Mouse (Mus musculus) C2C12 (cell line): ENCODE data around the gene Atxn2l. TPM values are rescaled to one million over a fixed set of nuclear protein-coding genes. Genes with fewer than 3 reads are reported as not detected.
A peak's percentile ranks its signal among the peaks of the same experiment; 100 is the strongest.

Source experiments
- H3K27me3 ChIP-seq: one replicate; pipeline ENCODE4 v1.6.1; 2011; ENCODE audit not compliant: control insufficient read depth, insufficient read depth, insufficient read length
- H3K36me3 ChIP-seq: one replicate; pipeline ENCODE4 v1.6.1; 2011; ENCODE audit not compliant: control insufficient read depth, insufficient read depth
- H3K4me3 ChIP-seq: one replicate; pipeline ENCODE4 v1.5.1; 2011; ENCODE audit warnings: mild to moderate bottlenecking, control low read depth; ENCODE audit not compliant: poor library complexity, insufficient read depth, severe bottlenecking
- H3K79me2 ChIP-seq: one replicate; pipeline ENCODE4 v1.6.1; 2011; ENCODE audit not compliant: control insufficient read depth, insufficient read depth
- H3K79me3 ChIP-seq: one replicate; pipeline ENCODE4 v1.6.1; 2011; ENCODE audit warnings: low read depth, control low read depth
- H3ac ChIP-seq: one replicate; pipeline ENCODE3; 2011; ENCODE audit warnings: low read depth; ENCODE audit not compliant: control insufficient read depth, insufficient read length
- CEBPB ChIP-seq: IDR thresholded peaks from one replicate; pipeline ENCODE4 v1.6.1; 2011; ENCODE audit warnings: low read depth, mild to moderate bottlenecking, control low read depth, moderate library complexity
- CTCF ChIP-seq: IDR thresholded peaks from one replicate; pipeline ENCODE4 v1.5.1; 2011; ENCODE audit not compliant: control insufficient read depth, insufficient read depth, insufficient read length
- FOSL1 ChIP-seq: IDR thresholded peaks from one replicate; pipeline ENCODE4 v1.8.0; 2011; ENCODE audit warnings: mild to moderate bottlenecking, low read length; ENCODE audit not compliant: poor library complexity, insufficient read depth, severe bottlenecking
- MAX ChIP-seq: IDR thresholded peaks from one replicate; pipeline ENCODE4 v1.6.1; 2011; ENCODE audit warnings: mild to moderate bottlenecking, control low read depth
- MYOD1 ChIP-seq: IDR thresholded peaks from one replicate; pipeline ENCODE4 v1.6.1; 2011; ENCODE audit warnings: low read depth; ENCODE audit not compliant: control insufficient read depth, insufficient read length
- MYOG ChIP-seq: IDR thresholded peaks from one replicate; pipeline ENCODE4 v1.6.1; 2011; ENCODE audit not compliant: control insufficient read depth, insufficient read length; ENCODE audit errors: extremely low read depth
- USF1 ChIP-seq: IDR thresholded peaks from one replicate; pipeline ENCODE4 v1.6.1; 2011; ENCODE audit warnings: low read depth, mild to moderate bottlenecking, control low read depth, moderate library complexity
- long read RNA-seq, 2 experiments: library from polyadenylated mRNA; unstranded; transcript quantifications; one replicate each; pipeline ENCODE4 v2.0.0; 2019 to 2020
- polyA plus RNA-seq: library from polyadenylated mRNA; unstranded; fragments of >200 nt; fragmentation: generic; extraction: Trizol; gene quantifications from one replicate; pipeline ENCODE4 v1.2.1, GENCODE M21; 2012; ENCODE audit warnings: missing spikeins

Atxn2l gene
- 73.0 TPM for polyA plus RNA-seq
- long read RNA-seq, experiment 1, partial matches to known transcripts, result 0 of 1 reads
- long read RNA-seq, experiment 1, other reads (novel, unspliced or antisense), result 1 of 1 reads
- long read RNA-seq, experiment 2, partial matches to known transcripts, result 1 of 8 reads
- long read RNA-seq, experiment 2, other reads (novel, unspliced or antisense), result 7 of 8 reads

GRCm38 (mm10) chr7:126503273-126503878 lies at the start of gene Atxn2l:
Gene Atxn2l (minus strand): TSS chr7:126503437.
- peak within 1 kb of the TSS; percentile 96 for H3K4me3 ChIP-seq
- H3K36me3 ChIP-seq, result peaks cover 28% of the 10 kb centered on the region
- peaks cover 32% of the 10 kb centered on the region for H3K79me3 ChIP-seq
- TF ChIP-seq MYOD1 (no peak), USF1 (no peak), CEBPB (peak; percentile 38), MYOG (no peak), FOSL1 (no peak), MAX (peak; percentile 56), CTCF (peak; percentile 68)
- H3K27me3 ChIP-seq, result no peaks in the 10 kb centered on the region
- peak within 1 kb of the TSS; percentile 99 for H3ac ChIP-seq
- H3K79me2 ChIP-seq, result peaks cover 43% of the 10 kb centered on the region

- peaks cover 54% of the 10 kb centered on the region for H3K36me3 ChIP-seq
- H3K79me2 ChIP-seq, result no peaks in the 10 kb centered on the region
- H3K27me3 ChIP-seq, result no peaks in the 10 kb centered on the region
- TF ChIP-seq MAX (no peak), USF1 (no peak), FOSL1 (no peak), MYOG (no peak), MYOD1 (no peak), CEBPB (no peak), CTCF (no peak)
- H3K4me3 ChIP-seq, result no peak overlapping the region
- no peak overlapping the region for H3ac ChIP-seq
- no peaks in the 10 kb centered on the region for H3K79me3 ChIP-seq
Measured at GRCm38 (mm10) chr7:126545631-126546030, 42.4 kb upstream of the Atxn2l start.

- Histone ChIP-seq H3K36me3 (peaks cover 24% of the 10 kb centered on the region), H3K79me3 (no peaks in the 10 kb centered on the region), H3K4me3 (no peak overlapping the region), H3K79me2 (no peaks in the 10 kb centered on the region), H3K27me3 (no peaks in the 10 kb centered on the region), H3ac (no peak overlapping the region)
- TF ChIP-seq MAX, result no peak
Measured at GRCm38 (mm10) chr7:126541661-126542060, 38.4 kb upstream of the Atxn2l start.

DNA sequence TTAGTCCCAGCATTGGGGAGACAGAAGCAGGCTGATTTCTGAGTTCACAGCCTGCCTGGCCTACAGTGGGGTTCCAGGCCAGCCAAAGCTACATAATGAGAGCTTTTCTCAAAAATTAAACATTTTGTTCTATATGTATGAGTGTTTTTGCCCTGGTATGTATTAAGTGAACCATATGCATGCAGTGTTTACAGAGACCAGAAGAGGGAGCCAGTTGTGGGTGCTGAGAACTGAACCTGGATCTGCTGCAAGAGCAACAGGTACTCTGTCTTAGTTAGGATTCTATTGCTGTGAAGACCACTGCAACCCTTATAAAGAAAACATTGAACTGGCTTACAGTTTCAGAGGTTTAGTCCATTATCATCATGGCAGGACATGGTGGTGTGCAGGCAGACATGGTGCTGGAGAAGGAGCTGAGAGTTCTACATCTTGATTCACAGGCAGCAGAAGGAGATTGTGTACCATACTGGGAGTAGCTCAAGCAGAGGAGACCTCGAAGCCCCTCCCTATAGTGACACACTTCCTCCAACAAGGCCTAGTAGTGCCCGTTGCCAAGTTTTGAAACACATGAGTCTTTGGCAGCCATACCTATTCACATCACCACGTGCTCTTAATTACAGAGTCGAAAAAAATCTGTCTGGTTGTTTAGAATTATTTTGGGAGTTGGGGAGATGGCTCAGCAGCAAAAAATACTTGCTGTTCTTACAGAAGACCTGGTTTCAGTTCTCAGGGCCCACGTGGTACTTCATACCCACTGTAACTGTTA lies 34.8 kb upstream of the Atxn2l start:
- H3K79me2 ChIP-seq, result no peaks in the 10 kb centered on the region
- no peaks in the 10 kb centered on the region for H3K36me3 ChIP-seq
- TF ChIP-seq MYOD1, result no peak
- TF ChIP-seq CEBPB, result no peak
- no peak for TF ChIP-seq CTCF
- no peak for TF ChIP-seq MYOG
- no peak for TF ChIP-seq FOSL1
- no peak for TF ChIP-seq USF1
- TF ChIP-seq MAX, result no peak
- no peaks in the 10 kb centered on the region for H3K79me3 ChIP-seq
- H3ac ChIP-seq, result no peak overlapping the region
- H3K4me3 ChIP-seq, result no peak overlapping the region
- H3K27me3 ChIP-seq, result peaks cover 9% of the 10 kb centered on the region

DNA sequence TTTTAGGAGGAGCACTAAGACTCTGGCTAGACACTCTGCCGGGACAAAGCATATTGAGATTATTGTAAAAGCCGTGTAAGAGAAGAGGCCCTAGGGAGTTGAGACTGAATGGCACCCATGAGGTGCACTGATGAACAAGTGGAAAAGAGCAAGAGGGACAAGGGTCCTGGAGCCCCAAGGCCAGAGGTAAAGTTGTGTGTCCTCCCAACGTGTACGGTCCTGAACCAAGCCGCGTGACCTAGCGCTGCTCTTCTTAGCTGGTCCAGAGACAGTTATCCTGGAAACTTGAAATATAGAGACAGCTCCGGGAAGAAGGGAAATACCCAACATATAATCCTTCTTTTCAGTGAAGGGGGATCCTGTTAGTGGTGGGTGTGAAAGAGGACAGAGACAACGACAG lies 33.2 kb upstream of the Atxn2l start:
- Histone ChIP-seq H3K27me3 (peaks cover 9% of the 10 kb centered on the region), H3K79me3 (no peaks in the 10 kb centered on the region), H3K4me3 (no peak overlapping the region), H3K36me3 (no peaks in the 10 kb centered on the region), H3ac (no peak overlapping the region), H3K79me2 (no peaks in the 10 kb centered on the region)
- no peak for TF ChIP-seq MYOD1
- no peak for TF ChIP-seq MYOG
- TF ChIP-seq FOSL1, result no peak
- TF ChIP-seq CTCF, result no peak
- TF ChIP-seq MAX, result no peak
- TF ChIP-seq USF1, result no peak
- TF ChIP-seq CEBPB, result no peak

DNA sequence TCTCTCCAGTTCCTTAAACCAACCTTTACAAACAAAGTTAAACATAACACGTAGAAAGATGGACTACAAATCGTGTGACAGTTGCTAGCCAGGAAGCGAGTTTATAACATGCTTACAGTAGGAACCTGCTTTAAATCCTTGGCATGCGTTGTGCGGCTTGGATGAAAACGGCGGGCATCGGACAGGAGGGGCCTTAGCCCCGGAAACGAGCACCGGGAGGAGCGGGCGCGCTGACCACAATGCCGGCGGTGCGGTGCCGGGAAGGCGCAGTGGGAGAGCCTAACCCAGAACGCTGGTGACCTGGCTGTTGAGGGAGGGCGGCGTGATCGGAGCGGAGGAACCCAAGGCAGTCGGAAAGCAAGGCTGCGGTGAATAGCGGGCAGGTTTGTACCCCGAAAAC lies 32.5 kb upstream of the Atxn2l start:
- Histone ChIP-seq H3K27me3 (peaks cover 9% of the 10 kb centered on the region), H3ac (no peak overlapping the region), H3K79me2 (no peaks in the 10 kb centered on the region), H3K4me3 (no peak overlapping the region), H3K79me3 (no peaks in the 10 kb centered on the region), H3K36me3 (no peaks in the 10 kb centered on the region)
- TF ChIP-seq CEBPB, result no peak
- TF ChIP-seq MYOG, result no peak
- TF ChIP-seq FOSL1, result no peak
- no peak for TF ChIP-seq MAX
- no peak for TF ChIP-seq USF1
- no peak for TF ChIP-seq MYOD1
- no peak for TF ChIP-seq CTCF
